Mouse (Mus musculus) midbrain, embryonic 16.5 days (tissue): ENCODE measurements around the gene Krt33a. TPM values are rescaled to one million over a fixed set of nuclear protein-coding genes. Genes with fewer than 3 reads are reported as not detected.

Experiments
- ATAC-seq: fragments of 200-750 bp; cut with Nextera tagmentation; 2 replicates; pipeline ENCODE4 v1.8.0; 2017; ENCODE audit warnings: moderate TSS enrichment
- H3K27ac ChIP-seq: fragments of 300-500 bp; sonication (generic); 2 replicates; pipeline ENCODE4 v1.5.1; 2014; ENCODE audit warnings: mild to moderate bottlenecking, low read length, mixed read lengths
- H3K27me3 ChIP-seq: fragments of 300-500 bp; sonication (generic); 2 replicates; pipeline ENCODE4 v1.6.1; 2014; ENCODE audit warnings: low read depth, low read length, mixed read lengths; ENCODE audit not compliant: control insufficient read depth, insufficient read depth
- H3K36me3 ChIP-seq: fragments of 300-500 bp; sonication (generic); 2 replicates; pipeline ENCODE4 v1.6.1; 2014; ENCODE audit warnings: mild to moderate bottlenecking, low read length, moderate library complexity, mixed read lengths; ENCODE audit not compliant: control insufficient read depth, insufficient read depth
- H3K4me1 ChIP-seq: fragments of 300-500 bp; sonication (generic); 2 replicates; pipeline ENCODE4 v1.6.1; 2014; ENCODE audit warnings: mild to moderate bottlenecking, low read length, mixed read lengths; ENCODE audit not compliant: control insufficient read depth, insufficient read depth
- H3K4me2 ChIP-seq: fragments of 300-500 bp; sonication (generic); 2 replicates; pipeline ENCODE4 v1.6.1; 2014; ENCODE audit warnings: mild to moderate bottlenecking, low read length, mixed read lengths
- H3K4me3 ChIP-seq: fragments of 300-500 bp; sonication (generic); 2 replicates; pipeline ENCODE4 v1.5.1; 2014; ENCODE audit warnings: low read depth, mild to moderate bottlenecking, low read length, moderate library complexity, mixed read lengths
- H3K9ac ChIP-seq: fragments of 300-500 bp; sonication (generic); 2 replicates; pipeline ENCODE4 v1.6.1; 2014; ENCODE audit warnings: low read depth, low read length, mixed read lengths
- H3K9me3 ChIP-seq: fragments of 300-500 bp; sonication (generic); replicated peaks from 2 replicates; pipeline ENCODE4 v1.6.1; 2014; ENCODE audit warnings: mild to moderate bottlenecking, low read length, mixed read lengths; ENCODE audit not compliant: control insufficient read depth, poor library complexity, severe bottlenecking
- WGBS: fragments of 180-500 bp; shearing (Covaris S2); extraction: QIAGEN DNeasy Blood & Tissue Kit; methylation state at CpG from one replicate; pipeline ENCODE4 v1.1.7; 2014; 5-methylcytosine and 5-hydroxymethylcytosine counted together
- polyA plus RNA-seq: library from polyadenylated mRNA; unstranded; fragments of >200 nt; fragmentation: Nextera tagmentation; extraction: Ambion mirVana; gene quantifications from 2 replicates; pipeline ENCODE4 v1.2.1, GENCODE M21; 2015

The Krt33a gene
- polyA plus RNA-seq, 1 experiment from 2014 or later: not detected

- Histone ChIP-seq H3K9me3 (no peaks in the 10 kb centered on the region), H3K4me2 (no peak within 1 kb of the TSS), H3K9ac (no peak within 1 kb of the TSS), H3K27me3 (no peaks in the 10 kb centered on the region), H3K4me3 (no peak within 1 kb of the TSS), H3K27ac (no peak within 1 kb of the TSS), H3K36me3 (no peaks in the 10 kb centered on the region), H3K4me1 (no peaks in the 10 kb centered on the region)
- WGBS: 72% methylated on average over 5 of the region's 5 CpGs
- no peak for ATAC-seq
These were observed 37.1 kb downstream of the Krt33a start, which contains the start of gene Krtap29-1 for GRCm38 (mm10) chr11:99978953-99979352. TSS of gene Krtap29-1 (minus strand) at chr11:99979053.

- no peak for ATAC-seq
- H3K36me3 ChIP-seq: no peaks in the 10 kb centered on the region
These were observed 50.1 kb downstream of the Krt33a start for GRCm38 (mm10) chr11:99965961-99966360.

GRCm38 (mm10) chr11:99964213-99964612 is 51.8 kb downstream of the Krt33a start:
- Histone ChIP-seq H3K27me3 (no peaks in the 10 kb centered on the region), H3K4me2 (no peak overlapping the region), H3K36me3 (no peaks in the 10 kb centered on the region), H3K4me3 (no peak overlapping the region), H3K9me3 (no peaks in the 10 kb centered on the region), H3K4me1 (no peaks in the 10 kb centered on the region), H3K9ac (no peak overlapping the region), H3K27ac (no peak overlapping the region)
- 53% methylated on average over 6 of the region's 6 CpGs for WGBS
- no peak for ATAC-seq

More at GRCm38 (mm10) chr11:99965961-99966360, 50.1 kb downstream of the Krt33a start:
- no peaks in the 10 kb centered on the region for H3K4me1 ChIP-seq
- no peak overlapping the region for H3K4me3 ChIP-seq
- no peaks in the 10 kb centered on the region for H3K27me3 ChIP-seq
- H3K4me2 ChIP-seq: no peak overlapping the region
- no peak overlapping the region for H3K27ac ChIP-seq
- WGBS: 88% methylated on average over 2 of the region's 2 CpGs
- H3K9ac ChIP-seq: no peak overlapping the region
- no peaks in the 10 kb centered on the region for H3K9me3 ChIP-seq

Other genes starting within 250 kb of the Krt33a start
- gene Gm11595, start 243.3 kb downstream of the Krt33a start, polyA plus RNA-seq: not detected in 2 replicates
- gene Krtap4-8, start 235.5 kb downstream of the Krt33a start, polyA plus RNA-seq: not detected in 2 replicates
- not detected in 2 replicates for gene Krtap4-9, start 231.0 kb downstream of the Krt33a start, polyA plus RNA-seq
- not detected in 2 replicates for gene Gm11596, start 222.7 kb downstream of the Krt33a start, polyA plus RNA-seq
- gene Gm11569, start 217.3 kb downstream of the Krt33a start, polyA plus RNA-seq: not detected in 2 replicates
- not detected in 2 replicates for gene Gm11554, start 211.8 kb downstream of the Krt33a start, polyA plus RNA-seq
- gene Krtap4-13, start 206.3 kb downstream of the Krt33a start, polyA plus RNA-seq: not detected in 2 replicates
- not detected in 2 replicates for gene Gm11564, start 200.5 kb downstream of the Krt33a start, polyA plus RNA-seq
- gene 2300003K06Rik, start 178.1 kb downstream of the Krt33a start, polyA plus RNA-seq: not detected in 2 replicates
- not detected in 2 replicates for gene Krtap4-16, start 164.6 kb downstream of the Krt33a start, polyA plus RNA-seq
- gene Gm11568, start 158.3 kb downstream of the Krt33a start, polyA plus RNA-seq: not detected in 2 replicates
- gene Gm11559, start 151.7 kb downstream of the Krt33a start, polyA plus RNA-seq: not detected in 2 replicates
- gene Krtap9-1, start 142.8 kb downstream of the Krt33a start, polyA plus RNA-seq: not detected in 2 replicates
- not detected in 2 replicates for gene Gm11567, start 137.0 kb downstream of the Krt33a start, polyA plus RNA-seq
- not detected in 2 replicates for gene Krtap31-1, start 108.3 kb downstream of the Krt33a start, polyA plus RNA-seq
- not detected in 2 replicates for gene Gm11565, start 101.5 kb downstream of the Krt33a start, polyA plus RNA-seq
- not detected in 2 replicates for gene Krtap31-2, start 79.9 kb downstream of the Krt33a start, polyA plus RNA-seq
- not detected in 2 replicates for gene Krtap9-5, start 67.7 kb downstream of the Krt33a start, polyA plus RNA-seq
- not detected in 2 replicates for gene Krtap29-1, start 37.2 kb downstream of the Krt33a start, polyA plus RNA-seq
- gene Krtap16-1, start 29.6 kb downstream of the Krt33a start, polyA plus RNA-seq: 0.17 TPM in 1 of 2 replicates, not detected in the other
- gene Krtap17-1, start 22.2 kb downstream of the Krt33a start, polyA plus RNA-seq: 0.84 and 1.4 TPM in 2 replicates
- 0.11 TPM in 1 of 2 replicates, not detected in the other for gene Krt33b, start 13.7 kb upstream of the Krt33a start, polyA plus RNA-seq
- not detected in 2 replicates for gene Krt34, start 25.3 kb upstream of the Krt33a start, polyA plus RNA-seq
- gene Krt31, start 34.3 kb upstream of the Krt33a start, polyA plus RNA-seq: not detected in 2 replicates
- not detected in 2 replicates for gene Krt32, start 72.0 kb upstream of the Krt33a start, polyA plus RNA-seq
- gene Krt35, start 80.0 kb upstream of the Krt33a start, polyA plus RNA-seq: not detected in 2 replicates
- gene Krt36, start 89.4 kb upstream of the Krt33a start, polyA plus RNA-seq: not detected in 2 replicates
- 0.11 TPM in 1 of 2 replicates, not detected in the other for gene Krt13, start 105.4 kb upstream of the Krt33a start, polyA plus RNA-seq
- gene Krt15, start 119.7 kb upstream of the Krt33a start, polyA plus RNA-seq: 0.31 and 0.40 TPM in 2 replicates
- gene Krt19, start 132.5 kb upstream of the Krt33a start, polyA plus RNA-seq: 2.9 and 3.4 TPM in 2 replicates
- gene Krt9, start 177.0 kb upstream of the Krt33a start, polyA plus RNA-seq: not detected in 2 replicates
- gene Krt14, start 191.3 kb upstream of the Krt33a start, polyA plus RNA-seq: 0.19 and 0.28 TPM in 2 replicates
- not detected in 2 replicates for gene Krt16, start 232.7 kb upstream of the Krt33a start, polyA plus RNA-seq
- 0.50 TPM in 1 of 2 replicates, not detected in the other for gene Krt17, start 244.8 kb upstream of the Krt33a start, polyA plus RNA-seq